Mouse (Mus musculus) midbrain, postnatal 0 days (tissue): Measurements from ENCODE around the gene Mybphl. TPM values are rescaled to one million over a fixed set of nuclear protein-coding genes. Genes with fewer than 3 reads are reported as not detected.

Source experiments
- ATAC-seq: fragments of 200-750 bp; cut with Nextera tagmentation; 2 replicates; pipeline ENCODE4 v1.8.0; 2017; ENCODE audit warnings: moderate number of reproducible peaks, mild to moderate bottlenecking, moderate TSS enrichment, moderate library complexity; ENCODE audit not compliant: low FRiP score
- DNase-seq: peaks from one replicate; pipeline ENCODE4 v3.0.0-alpha.2; 2015; ENCODE audit warnings: low spot score
- H3K27ac ChIP-seq: fragments of 300-500 bp; sonication (generic); 2 replicates; pipeline ENCODE4 v1.5.1; 2014; ENCODE audit warnings: low read depth, mild to moderate bottlenecking, low read length, mixed read lengths
- H3K27me3 ChIP-seq: fragments of 300-500 bp; sonication (generic); 2 replicates; pipeline ENCODE4 v1.6.1; 2014; ENCODE audit warnings: low read length, control low read depth, mixed read lengths; ENCODE audit not compliant: insufficient read depth
- H3K36me3 ChIP-seq: fragments of 300-500 bp; sonication (generic); 2 replicates; pipeline ENCODE4 v1.6.1; 2014; ENCODE audit warnings: low read length, control low read depth, mixed read lengths; ENCODE audit not compliant: insufficient read depth
- H3K4me1 ChIP-seq: fragments of 300-500 bp; sonication (generic); 2 replicates; pipeline ENCODE4 v1.6.1; 2014; ENCODE audit warnings: mild to moderate bottlenecking, control low read depth, antibody characterized with exemption, low read length, mixed read lengths; ENCODE audit not compliant: insufficient read depth
- H3K4me2 ChIP-seq: fragments of 300-500 bp; sonication (generic); 2 replicates; pipeline ENCODE4 v1.6.1; 2014; ENCODE audit warnings: low read depth, mild to moderate bottlenecking, low read length, mixed read lengths; ENCODE audit not compliant: poor library complexity, severe bottlenecking
- H3K4me3 ChIP-seq: fragments of 300-500 bp; sonication (generic); 2 replicates; pipeline ENCODE4 v1.5.1; 2014; ENCODE audit warnings: low read depth, mild to moderate bottlenecking, low read length, moderate library complexity
- H3K9ac ChIP-seq: fragments of 300-500 bp; sonication (generic); replicated peaks from 2 replicates; pipeline ENCODE4 v1.6.1; 2014; ENCODE audit warnings: mild to moderate bottlenecking, low read length, moderate library complexity, mixed read lengths; ENCODE audit not compliant: poor library complexity, severe bottlenecking
- H3K9me3 ChIP-seq: fragments of 300-500 bp; sonication (generic); 2 replicates; pipeline ENCODE4 v1.6.1; 2016; ENCODE audit warnings: low read length, control low read depth
- CTCF ChIP-seq: IDR thresholded peaks from 2 replicates; pipeline ENCODE4 v1.5.1; 2016; ENCODE audit warnings: antibody characterized with exemption, mild to moderate bottlenecking
- WGBS: fragments of 180-500 bp; shearing (Covaris S2); extraction: QIAGEN DNeasy Blood & Tissue Kit; methylation state at CpG from one replicate; pipeline ENCODE4 v1.1.7; 2014; 5-methylcytosine and 5-hydroxymethylcytosine counted together
- polyA plus RNA-seq: library from polyadenylated mRNA; unstranded; fragments of >200 nt; fragmentation: Nextera tagmentation; extraction: Ambion mirVana; gene quantifications from 2 replicates; pipeline ENCODE4 v1.2.1, GENCODE M21; 2015
- total RNA-seq: library from RNA; depleted of rRNA; stranded (reverse); fragments of >200 nt; gene quantifications from 2 replicates; pipeline ENCODE4 v1.2.3, GENCODE M21; 2014

The Mybphl gene
- total and polyA plus RNA-seq, 2 experiments from 2014 or later, result not detected

DNA sequence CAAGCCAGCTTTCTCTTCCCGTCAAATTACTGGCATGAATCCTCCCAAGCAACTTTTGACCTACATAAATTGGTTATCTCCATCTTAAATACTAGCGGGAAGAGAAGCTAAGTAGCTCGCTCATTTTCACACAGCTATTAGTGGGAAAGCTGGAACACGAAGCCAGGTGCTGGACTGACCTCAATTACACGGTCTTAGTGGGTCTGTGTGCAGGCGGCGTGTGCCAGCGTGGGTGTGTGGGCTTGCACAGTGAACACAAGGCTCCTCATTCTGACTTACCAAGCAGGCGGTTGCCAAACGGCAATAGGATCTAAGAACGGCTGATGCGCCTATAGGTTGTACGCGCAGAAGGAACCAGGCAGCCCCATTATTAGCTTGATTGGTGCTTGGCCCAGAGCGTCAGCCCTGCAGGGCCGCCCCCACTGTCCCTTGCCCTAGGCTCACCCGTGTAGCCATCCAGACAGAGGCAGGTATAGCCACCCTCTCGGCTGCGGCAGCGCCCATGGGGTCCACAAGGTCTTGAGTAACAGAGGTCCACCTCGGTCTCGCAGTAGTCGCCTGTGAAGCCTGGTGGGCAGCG, 41.7 kb downstream of the Mybphl start:
- no peak overlapping the region for H3K9ac ChIP-seq
- no peak for TF ChIP-seq CTCF
- H3K4me2 ChIP-seq, result no peak overlapping the region
- 62% methylated on average over 24 of the region's 24 CpGs for WGBS
- DNase-seq, result no peak
- no peak overlapping the region for H3K27ac ChIP-seq
- no peaks in the 10 kb centered on the region for H3K27me3 ChIP-seq
- no peaks in the 10 kb centered on the region for H3K9me3 ChIP-seq
- ATAC-seq, result no peak
- peaks cover 22% of the 10 kb centered on the region for H3K4me1 ChIP-seq
- peaks cover 30% of the 10 kb centered on the region for H3K36me3 ChIP-seq
- no peak overlapping the region for H3K4me3 ChIP-seq

DNA sequence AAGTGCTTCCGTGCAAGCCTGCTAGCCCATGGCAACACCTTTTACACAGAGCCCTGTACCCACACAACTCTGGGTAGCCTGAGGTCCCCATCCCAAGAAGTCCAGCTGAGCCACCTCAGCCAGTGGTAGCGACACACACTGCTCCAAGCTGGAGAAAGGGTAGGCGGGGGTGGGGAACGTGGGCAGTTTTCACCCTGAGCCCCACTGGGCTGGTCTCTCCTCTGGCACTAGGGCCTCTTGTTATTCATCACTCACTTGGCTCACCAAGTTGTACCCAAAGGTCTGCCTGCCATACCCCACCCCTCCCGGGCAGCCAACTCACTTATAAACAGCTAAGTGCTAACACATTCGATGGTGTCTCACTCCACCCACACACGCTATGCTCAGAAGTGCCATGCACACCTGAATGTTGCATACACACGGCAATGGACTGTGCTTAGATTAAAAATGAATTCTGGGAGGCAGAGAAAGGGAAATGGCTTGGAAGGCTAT, 43.9 kb downstream of the Mybphl start:
- peaks cover 31% of the 10 kb centered on the region for H3K4me1 ChIP-seq
- WGBS, result 87% methylated on average over 8 of the region's 8 CpGs
- H3K36me3 ChIP-seq, result peaks cover 34% of the 10 kb centered on the region
- no peak overlapping the region for H3K4me3 ChIP-seq
- no peak overlapping the region for H3K9ac ChIP-seq
- TF ChIP-seq CTCF, result no peak
- DNase-seq (no peak), ATAC-seq (no peak)
- H3K27ac ChIP-seq, result no peak overlapping the region
- no peaks in the 10 kb centered on the region for H3K27me3 ChIP-seq
- no peaks in the 10 kb centered on the region for H3K9me3 ChIP-seq
- no peak overlapping the region for H3K4me2 ChIP-seq

DNA sequence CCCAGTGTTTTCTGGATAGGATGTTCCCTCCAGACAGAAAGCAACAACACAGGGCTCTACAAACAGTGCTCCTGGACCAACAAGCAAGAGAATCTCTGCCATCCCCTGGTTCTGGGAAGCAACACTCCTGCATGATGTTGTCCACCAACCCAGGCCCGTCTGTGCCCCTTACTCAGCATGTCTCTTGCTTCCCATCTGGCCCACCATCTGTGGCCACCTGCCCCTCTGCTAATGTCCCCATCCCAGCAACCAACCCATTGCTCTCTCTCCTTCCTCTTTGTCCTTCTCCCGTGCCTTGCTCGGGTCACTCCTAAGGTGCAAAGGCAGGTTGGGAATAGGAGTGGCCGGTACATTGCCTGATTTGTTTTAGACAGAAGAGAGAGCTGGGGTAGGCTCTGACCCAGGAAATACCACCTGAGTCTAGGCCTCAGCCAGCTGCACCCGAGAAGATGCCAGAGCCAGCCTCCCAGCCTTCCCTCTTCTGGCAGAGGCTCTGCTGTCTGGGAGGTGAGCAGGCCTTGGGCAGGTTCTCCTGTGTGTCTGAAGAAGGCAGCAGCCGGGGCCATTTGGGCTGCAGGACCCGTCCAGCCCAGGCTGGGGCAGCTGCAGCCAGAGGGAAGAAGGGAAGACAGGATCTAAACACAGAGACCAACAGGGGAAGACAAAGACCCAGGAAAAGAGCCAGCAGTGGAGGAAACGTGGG, 45.1 kb downstream of the Mybphl start:
- no peak for ATAC-seq
- no peaks in the 10 kb centered on the region for H3K9me3 ChIP-seq
- peaks cover 36% of the 10 kb centered on the region for H3K4me1 ChIP-seq
- WGBS, result 13% methylated on average over 8 of the region's 8 CpGs
- TF ChIP-seq CTCF, result no peak
- peak overlapping the region; percentile 72 for H3K27ac ChIP-seq
- peaks cover 33% of the 10 kb centered on the region for H3K36me3 ChIP-seq
- peak overlapping the region; percentile 63 for H3K4me2 ChIP-seq
- peak overlapping the region; percentile 67 for H3K9ac ChIP-seq
- DNase-seq, result peak; percentile 55
- H3K4me3 ChIP-seq, result peak overlapping the region; percentile 30
- H3K27me3 ChIP-seq, result no peaks in the 10 kb centered on the region

DNA sequence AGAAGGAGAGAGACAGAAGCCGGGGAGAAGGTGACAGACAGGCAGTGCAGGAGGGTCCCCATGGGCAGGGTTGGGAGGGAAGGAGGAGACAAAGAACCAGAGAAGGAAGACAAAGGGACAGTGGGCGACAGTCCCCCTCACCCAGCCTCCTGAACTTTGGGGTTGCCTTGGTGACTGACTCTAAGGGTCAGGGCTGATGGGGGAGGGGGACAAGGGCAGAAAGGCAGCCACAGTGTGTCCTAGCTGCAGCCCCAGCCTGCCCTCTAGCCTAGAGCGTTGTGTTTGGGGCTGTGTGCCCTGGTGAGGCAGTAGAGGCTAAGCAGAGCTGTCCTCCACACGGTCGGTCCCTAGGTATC, 45.6 kb downstream of the Mybphl start:
- peak overlapping the region; percentile 63 for H3K4me2 ChIP-seq
- no peaks in the 10 kb centered on the region for H3K27me3 ChIP-seq
- TF ChIP-seq CTCF, result no peak
- H3K36me3 ChIP-seq, result peaks cover 33% of the 10 kb centered on the region
- ATAC-seq (no peak), DNase-seq (peak; percentile 50)
- H3K27ac ChIP-seq, result peak overlapping the region; percentile 72
- H3K9ac ChIP-seq, result peak overlapping the region; percentile 67
- peaks cover 39% of the 10 kb centered on the region for H3K4me1 ChIP-seq
- H3K9me3 ChIP-seq, result no peaks in the 10 kb centered on the region
- 8% methylated on average over 5 of the region's 5 CpGs for WGBS
- H3K4me3 ChIP-seq, result peak overlapping the region; percentile 30

DNA sequence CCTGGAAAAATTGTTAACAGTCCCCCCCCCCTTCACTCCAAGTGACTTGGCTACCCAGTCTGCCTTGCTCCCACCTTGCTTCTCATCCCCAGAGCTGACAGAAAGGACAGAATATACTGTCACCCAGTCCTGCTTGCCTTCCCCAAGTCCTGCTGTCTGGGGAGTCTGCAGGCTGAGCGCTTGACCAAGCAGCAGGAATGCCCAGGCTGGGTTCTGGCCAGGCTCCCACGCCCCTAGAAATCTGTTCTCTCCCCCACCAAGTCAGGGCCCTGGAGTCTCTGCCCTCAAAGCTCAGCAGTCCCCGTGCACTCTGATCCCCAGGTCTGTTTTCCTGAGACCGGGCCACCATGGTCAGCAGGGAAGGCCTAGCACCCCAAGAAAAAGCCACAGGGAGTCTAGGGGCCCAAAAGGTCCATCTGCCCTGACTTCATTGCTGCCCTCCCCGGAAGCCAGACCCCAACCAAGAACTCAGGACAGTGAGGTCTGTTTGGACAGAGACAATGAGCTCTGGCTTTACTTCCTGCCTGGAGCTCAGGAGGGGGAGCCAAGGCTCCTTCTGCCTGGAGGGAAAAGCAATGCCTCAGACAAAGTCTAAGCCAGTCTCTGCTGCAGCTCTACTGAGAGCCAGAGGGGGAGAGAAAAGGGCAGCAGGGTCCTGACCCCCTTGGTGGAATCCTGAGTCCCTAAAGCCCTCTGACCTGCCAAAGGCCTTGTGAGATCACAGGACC, 46.5 kb downstream of the Mybphl start:
- Histone ChIP-seq H3K27me3 (no peaks in the 10 kb centered on the region), H3K4me2 (peak overlapping the region; percentile 63), H3K4me3 (peak overlapping the region; percentile 30), H3K9me3 (no peaks in the 10 kb centered on the region), H3K9ac (peak overlapping the region; percentile 67), H3K36me3 (peaks cover 30% of the 10 kb centered on the region), H3K27ac (peak overlapping the region; percentile 72), H3K4me1 (peaks cover 34% of the 10 kb centered on the region)
- WGBS, result 5% methylated on average over 5 of the region's 5 CpGs
- no peak for TF ChIP-seq CTCF
- peak; percentile 2; the same call in 1 of the 2 replicates for ATAC-seq
- peak; percentile 36 for DNase-seq

DNA sequence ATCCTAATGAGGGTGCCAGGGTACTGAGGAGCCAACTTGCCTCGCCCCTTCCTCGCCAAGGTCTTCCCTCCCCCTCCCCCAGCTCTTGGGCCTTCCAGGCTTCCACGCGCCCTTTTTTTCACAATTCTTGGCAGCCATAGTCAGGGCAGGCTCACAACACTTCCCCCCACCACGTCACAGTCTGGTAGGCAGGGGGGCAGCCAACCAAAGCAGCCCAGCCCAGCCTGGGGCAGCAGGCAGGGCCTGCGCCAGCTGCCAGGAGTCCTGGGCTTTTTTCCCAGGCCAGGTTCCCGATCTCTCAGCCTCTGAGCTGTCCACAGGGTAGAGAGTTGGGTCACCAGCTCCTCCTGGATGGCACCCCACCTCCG, 47.0 kb downstream of the Mybphl start:
- Histone ChIP-seq H3K9ac (peak overlapping the region; percentile 67), H3K27me3 (no peaks in the 10 kb centered on the region), H3K36me3 (peaks cover 25% of the 10 kb centered on the region), H3K27ac (peak overlapping the region; percentile 72), H3K4me3 (peak overlapping the region; percentile 30), H3K4me1 (peaks cover 34% of the 10 kb centered on the region), H3K4me2 (peak overlapping the region; percentile 63), H3K9me3 (no peaks in the 10 kb centered on the region)
- no peak for TF ChIP-seq CTCF
- ATAC-seq, result peak; percentile 42
- DNase-seq, result peak; percentile 91
- WGBS, result 14% methylated on average over 8 of the region's 8 CpGs
